Mouse (Mus musculus) c-Kit-positive CD71-negative TER-119-negative erythroid progenitor cells, embryonic 14.5 days (primary cell): ENCODE measurements around the gene Igfbp2.
A peak's percentile ranks its signal among the peaks of the same experiment; 100 is the strongest.

Source experiments
- DNase-seq: peaks from one replicate; pipeline ENCODE4 v3.0.0-alpha.2; 2013; ENCODE audit warnings: low read depth

The Igfbp2 gene

GRCm38 (mm10) chr1:72872521-72872920 is 48.2 kb downstream of the Igfbp2 start:
- peak; percentile 55 for DNase-seq

- no peak for DNase-seq
Observed at GRCm38 (mm10) chr1:72873078-72873477, 48.8 kb downstream of the Igfbp2 start.

DNA sequence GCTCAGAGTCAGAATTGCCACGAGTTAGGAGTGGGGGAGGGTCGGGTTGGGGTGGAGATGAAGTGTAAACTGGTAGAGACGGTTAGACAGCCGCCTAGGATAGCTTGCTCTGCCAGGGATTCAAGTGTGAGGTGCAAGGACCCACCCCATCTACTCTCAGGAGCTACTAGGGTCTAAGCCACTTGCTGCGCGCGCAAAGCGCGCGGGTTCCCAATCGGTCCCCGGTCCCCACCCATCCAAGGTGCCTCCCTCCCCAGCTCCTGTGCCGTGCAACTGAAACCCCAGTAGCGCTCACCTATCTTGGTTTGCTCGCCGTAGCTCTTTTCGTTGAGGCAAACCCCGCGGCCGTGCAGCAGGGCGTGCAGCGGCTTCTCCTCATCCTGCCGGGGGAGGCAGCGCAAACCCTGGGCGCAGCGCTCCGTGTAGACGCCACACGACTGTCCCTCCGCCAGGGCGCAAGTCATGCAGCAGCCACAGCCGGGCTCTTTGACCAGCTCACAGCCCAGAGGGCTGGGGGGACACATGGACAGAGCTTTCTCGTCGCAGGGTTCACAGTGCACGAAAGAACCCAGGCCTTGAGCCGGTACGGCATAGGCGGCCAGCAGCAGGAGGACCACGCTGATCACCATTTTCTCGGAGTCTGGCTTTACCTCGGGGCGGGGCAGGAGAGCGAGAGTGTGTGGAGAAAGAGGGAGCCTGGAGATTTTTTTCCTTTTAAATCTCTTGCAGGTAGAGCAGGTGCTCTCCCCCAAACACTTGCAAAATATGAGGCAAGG is 49.4 kb downstream of the Igfbp2 start:
- DNase-seq, result no peak

- no peak for DNase-seq
Observed at GRCm38 (mm10) chr1:72874287-72875211, 50.2 kb downstream of the Igfbp2 start, which contains the start of gene Igfbp5. TSS of gene Igfbp5 (minus strand) at chr1:72874884.

DNA sequence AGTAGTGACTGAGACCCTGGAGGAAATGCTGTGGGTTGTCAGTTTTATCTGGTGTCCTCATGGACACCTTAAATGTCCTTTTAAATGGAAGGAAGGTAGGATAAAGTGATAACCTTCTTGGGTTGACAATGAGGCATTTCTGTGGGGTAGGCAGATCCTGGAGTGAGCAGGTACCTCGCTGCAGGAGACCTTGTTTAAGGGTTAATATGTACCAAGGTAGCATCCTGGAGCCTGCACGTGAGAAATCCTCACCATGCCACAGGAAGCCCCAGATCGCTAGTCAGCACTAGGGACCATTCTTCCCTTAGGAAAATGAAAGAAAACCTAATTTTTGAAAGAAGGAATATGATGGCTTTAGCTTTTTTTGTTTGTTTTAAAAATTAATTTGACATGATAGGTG is 51.4 kb downstream of the Igfbp2 start:
- no peak for DNase-seq

GRCm38 (mm10) chr1:72876111-72876510 is 51.8 kb downstream of the Igfbp2 start:
- DNase-seq, result no peak

DNA sequence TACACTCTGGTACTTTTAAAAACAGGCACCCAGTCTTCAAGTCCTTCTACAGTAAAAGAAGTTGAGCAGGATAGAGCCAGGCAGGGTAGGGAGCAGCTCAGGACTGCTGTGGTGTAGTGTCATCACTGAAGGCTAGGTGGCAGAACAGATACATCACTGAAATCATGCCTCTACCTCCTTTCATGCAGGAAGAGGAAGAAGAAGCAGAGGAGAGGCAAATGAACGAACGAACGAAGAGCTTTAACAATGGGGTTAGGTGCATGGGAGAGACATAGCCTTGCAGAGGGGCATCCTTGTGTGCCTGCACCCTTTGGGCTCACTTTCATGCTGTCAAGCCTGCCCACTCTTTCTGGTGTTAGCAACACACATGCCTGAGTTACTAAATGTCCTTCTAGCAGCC is 53.6 kb downstream of the Igfbp2 start:
- DNase-seq, result no peak

GRCm38 (mm10) chr1:72878473-72879318 is 54.4 kb downstream of the Igfbp2 start:
- DNase-seq, result no peak

DNA sequence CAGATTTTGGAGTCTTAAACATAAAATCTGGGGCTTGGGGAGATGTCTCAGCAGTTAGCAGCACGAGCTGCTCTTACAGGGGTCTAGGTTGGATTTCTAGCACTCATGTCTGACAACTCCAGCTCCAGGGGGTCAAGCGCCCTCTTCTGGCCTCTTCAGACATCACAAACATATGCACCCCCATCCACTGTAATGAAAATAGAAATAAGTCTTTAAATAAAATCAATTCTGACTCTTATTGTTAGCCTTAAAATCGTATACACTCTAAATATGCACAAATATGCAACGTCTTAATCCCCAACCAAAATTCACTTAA is 55.0 kb downstream of the Igfbp2 start:
- DNase-seq, result no peak

- no peak for DNase-seq
Observed at GRCm38 (mm10) chr1:72885111-72885818, 61.0 kb downstream of the Igfbp2 start.

- no peak for DNase-seq
Observed at GRCm38 (mm10) chr1:72885819-72886169, 61.5 kb downstream of the Igfbp2 start.

GRCm38 (mm10) chr1:72887910-72888309 is 63.6 kb downstream of the Igfbp2 start:
- DNase-seq, result no peak

- no peak for DNase-seq
Observed at GRCm38 (mm10) chr1:72895821-72896220, 71.5 kb downstream of the Igfbp2 start.
